Mouse (Mus musculus) yolk sac, embryonic 10.5 days (tissue): ENCODE data around the gene Mgrn1.
A peak's percentile ranks its signal among the peaks of the same experiment; 100 is the strongest.

Experiments used
- DNase-seq: peaks from one replicate; pipeline ENCODE4 v3.0.0-alpha.2; 2017; ENCODE audit warnings: low spot score

The Mgrn1 gene

DNA sequence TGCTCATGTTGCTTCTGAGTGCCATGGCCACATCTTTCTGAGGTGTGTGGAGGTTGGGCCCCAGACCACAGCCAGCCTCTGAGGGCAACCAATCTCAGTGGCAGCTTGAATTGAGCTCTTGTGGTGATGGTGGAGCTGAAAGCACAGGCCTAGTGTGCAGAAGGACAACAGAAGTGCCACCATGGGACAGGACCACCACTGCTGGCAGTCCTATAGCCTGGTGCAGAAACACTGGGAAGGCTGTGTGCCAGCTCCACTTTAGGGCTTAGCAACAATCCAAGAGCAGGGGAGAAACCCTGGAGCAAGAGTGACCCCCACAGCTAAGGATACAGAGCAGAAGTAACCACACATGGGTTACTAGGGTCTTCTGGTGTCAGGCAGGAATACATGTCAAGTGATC, 55.0 kb downstream of the Mgrn1 start:
- DNase-seq, result no peak

DNA sequence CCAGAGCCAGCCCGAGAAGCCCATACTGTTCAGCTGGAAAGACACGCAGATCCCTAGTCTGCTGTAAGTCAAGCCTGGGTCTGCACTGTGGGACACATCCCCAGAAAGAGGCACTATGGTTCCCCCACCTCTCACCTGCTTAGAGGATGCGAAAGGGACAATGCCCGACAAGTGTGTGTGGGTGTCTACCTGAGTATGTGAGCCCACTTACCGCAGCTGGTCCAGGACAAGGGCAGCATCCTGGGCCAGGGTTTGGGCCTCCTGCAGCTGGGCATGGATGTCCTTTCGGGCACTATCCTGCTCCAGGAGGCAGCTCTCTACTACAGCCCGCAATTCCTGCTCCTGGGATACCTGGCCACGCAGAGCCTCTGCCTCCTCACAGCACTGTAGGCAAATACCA, 56.8 kb downstream of the Mgrn1 start:
- no peak for DNase-seq

DNA sequence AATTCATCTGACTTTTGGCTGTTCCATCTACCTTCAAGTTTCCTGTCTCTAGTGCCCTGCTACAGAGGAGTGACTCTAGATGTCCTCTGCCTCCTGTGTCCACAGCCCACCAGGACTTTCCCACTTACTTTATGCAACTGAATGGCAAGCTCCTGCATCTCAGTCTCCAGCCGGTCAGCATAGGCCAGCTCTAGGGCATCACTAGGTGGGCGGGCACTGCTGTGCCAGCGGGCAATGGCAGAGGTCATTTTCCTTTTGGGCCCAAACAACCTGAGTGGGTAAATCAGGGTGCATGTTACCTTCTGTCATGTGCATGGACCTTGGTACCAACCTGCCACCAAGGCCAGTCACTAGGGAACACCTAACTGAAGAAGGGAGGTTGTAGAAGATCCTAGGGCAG, 57.4 kb downstream of the Mgrn1 start:
- DNase-seq, result no peak

DNA sequence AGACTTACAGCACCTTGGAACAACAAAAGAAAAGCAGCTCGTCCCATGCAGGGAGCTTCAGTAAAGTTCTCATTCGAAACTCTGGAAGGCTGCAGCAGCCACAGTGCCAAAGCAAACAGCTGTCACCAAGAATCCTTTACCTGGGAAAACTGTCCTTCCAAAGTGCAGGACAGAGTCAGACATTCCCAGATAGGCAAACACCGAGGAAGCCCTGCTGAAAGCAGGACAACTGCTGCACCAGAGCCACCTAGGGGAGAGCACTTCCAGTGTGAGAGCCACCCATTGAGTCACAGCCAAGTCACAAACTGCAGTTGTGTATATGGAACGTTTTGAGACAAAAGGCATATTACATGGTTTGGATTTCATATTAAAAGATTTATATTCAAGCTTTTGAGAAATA, 59.4 kb downstream of the Mgrn1 start:
- peak; percentile 62 for DNase-seq

DNA sequence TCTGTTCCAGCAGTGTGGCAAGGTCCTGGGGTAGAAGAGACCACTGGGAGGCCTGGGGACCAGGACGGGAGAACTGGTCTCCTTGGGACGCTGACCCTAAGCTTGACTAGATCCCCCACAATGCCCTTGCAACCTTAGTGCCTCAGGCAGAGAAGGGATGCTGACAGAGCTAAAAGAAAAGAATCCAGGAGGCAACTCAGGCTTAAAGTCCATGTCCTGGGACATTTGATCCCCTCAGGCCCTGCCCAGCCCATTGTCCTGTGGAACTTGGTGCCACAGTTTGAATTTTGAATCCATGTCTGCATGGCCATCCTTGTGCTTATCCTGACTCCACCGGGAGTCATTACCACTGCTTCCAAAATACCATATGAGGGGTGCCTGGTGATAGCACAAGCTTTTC, 60.1 kb downstream of the Mgrn1 start:
- peak; percentile 72 for DNase-seq

DNA sequence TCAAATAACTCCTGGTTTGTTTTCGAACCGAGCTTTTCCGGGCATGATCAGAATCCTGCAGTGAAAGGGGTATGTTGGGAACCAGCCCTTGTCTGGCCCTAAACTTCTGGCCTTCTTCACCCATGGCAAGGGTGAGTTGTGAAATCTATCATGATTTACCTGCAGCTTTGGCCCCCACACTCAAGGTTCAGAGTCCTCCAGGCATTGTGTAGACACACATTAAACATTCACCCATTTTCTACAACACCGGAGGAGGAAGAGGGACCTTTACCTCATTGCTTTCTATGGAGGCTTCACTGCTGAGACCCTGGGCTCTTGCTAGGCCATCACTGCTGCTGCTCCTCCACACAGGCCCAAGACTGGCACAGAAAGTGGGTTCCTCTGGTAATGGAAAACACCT, 61.3 kb downstream of the Mgrn1 start:
- DNase-seq, result peak; percentile 63

DNA sequence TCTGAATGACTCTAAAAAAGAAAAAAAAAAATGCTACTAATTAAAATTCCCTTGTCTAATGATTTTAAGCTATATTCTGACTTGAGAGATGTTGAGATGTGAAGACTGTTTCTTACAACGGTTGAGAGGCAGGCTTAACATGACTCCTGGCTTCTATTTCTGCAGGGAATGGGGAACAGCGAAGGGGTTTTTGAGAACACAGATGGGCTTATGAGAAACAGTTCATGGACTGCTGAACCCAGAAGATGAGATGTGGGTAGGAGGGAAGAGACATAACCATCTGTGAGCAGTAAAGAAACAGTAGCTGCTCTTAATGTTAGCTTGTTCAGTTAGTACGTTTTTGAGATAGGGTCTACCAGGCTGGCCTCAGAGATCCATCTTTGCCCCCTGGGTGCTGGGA, 70.6 kb downstream of the Mgrn1 start:
- no peak for DNase-seq

DNA sequence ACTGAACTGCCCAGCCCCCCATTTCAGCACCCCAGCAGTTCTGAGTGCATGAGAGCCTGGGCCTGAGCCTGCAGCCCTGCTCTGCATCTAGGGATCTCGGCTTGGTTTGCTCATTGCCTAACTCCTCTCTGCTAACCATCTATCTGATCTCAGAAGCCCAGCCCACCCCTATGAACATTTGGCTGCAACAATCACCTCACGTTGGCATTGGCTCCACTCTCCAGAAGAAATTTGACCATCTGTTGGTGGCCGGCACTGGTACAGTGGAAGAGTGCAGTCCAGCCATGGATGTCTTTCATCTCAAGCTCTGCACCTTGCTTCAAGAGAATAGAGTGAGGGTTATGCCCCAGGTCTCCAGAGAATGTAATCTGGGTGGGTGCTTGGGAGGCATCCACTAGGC, 71.4 kb downstream of the Mgrn1 start:
- no peak for DNase-seq

DNA sequence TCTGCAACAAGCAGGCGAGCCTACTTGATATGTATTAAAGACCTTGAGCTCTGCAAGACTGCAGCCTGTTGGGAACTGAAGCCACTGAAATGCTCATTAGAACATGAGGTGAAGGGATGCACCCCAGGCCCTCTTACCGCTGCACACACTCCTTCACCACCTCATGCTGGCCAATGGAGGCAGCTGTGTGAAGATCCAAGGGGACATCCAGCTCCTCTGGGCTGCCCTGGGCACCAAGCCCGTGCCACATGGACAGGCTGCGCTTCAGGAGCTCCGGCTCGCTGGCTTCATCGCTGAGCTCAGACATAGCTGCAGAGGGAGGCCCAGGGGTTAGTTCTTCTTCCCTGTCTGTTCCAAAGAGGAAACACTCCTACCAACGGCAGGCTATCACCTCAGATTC, 74.2 kb downstream of the Mgrn1 start:
- no peak for DNase-seq

DNA sequence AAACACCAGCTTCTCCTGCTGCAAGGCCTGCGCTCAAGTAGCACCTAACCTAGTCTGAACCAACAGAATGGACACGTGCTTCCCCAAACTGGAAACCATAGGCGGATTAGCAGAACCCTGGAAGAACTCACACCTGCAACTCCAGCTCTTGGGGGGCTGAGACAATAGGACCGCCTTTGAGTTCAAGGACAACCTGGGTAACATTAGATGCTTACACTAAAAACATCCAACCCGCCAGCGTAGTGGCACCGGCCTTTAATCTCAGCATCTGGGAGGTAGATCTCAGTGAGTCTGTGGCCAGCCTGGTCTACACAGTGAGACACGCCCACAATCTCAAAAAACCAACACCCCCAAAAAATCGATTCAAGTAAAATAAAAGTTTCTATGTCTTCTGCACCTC, 77.3 kb downstream of the Mgrn1 start:
- DNase-seq, result no peak

DNA sequence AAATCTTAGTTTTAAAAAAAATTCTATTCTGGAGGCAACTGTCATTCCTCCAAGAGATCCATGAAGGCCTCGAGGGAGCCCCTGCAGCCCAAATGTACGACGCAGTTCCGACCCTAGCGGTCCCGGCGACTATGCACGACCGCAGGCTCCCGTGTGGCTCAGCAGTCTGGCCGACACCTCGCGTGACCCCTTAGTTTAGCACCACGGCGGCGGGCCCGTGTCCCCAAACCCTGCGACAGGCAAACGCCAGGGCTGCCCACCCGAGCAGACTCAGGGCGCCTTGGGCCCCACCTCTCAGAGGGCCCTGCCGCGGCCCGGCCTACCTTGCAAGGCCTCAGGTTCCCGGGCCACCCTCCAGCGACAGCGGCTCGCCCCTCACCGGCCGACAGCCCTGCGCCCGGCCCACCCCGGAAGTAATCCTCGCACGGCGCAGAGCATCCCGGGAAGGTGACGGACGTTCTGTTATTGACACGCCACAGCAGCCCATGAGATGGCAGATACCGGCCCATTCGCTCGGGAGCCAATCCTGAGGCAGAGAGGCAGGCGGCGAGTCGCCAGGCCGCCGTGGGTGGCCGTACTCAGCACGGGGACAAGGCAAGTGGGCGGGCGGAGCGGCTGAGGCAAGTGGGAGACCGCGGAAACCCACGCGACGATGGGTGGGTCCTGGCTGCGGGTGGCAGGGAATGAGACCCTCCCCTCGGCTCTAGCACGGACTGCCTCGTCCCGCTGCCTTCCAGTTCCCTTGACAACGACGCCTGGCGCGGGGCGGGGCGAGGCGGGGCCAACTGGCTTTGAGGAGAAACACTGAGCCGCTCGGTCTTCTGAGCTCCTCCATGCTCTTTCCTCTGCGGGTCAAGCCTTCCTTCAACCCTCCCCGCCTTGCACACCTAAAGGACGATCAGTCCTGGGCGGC, 78.0 kb downstream of the Mgrn1 start, which contains the start of gene Anks3:
Gene Anks3 (minus strand): TSS at position 409 of the 913 bp plus-strand sequence.
- DNase-seq, result peak; percentile 96

DNA sequence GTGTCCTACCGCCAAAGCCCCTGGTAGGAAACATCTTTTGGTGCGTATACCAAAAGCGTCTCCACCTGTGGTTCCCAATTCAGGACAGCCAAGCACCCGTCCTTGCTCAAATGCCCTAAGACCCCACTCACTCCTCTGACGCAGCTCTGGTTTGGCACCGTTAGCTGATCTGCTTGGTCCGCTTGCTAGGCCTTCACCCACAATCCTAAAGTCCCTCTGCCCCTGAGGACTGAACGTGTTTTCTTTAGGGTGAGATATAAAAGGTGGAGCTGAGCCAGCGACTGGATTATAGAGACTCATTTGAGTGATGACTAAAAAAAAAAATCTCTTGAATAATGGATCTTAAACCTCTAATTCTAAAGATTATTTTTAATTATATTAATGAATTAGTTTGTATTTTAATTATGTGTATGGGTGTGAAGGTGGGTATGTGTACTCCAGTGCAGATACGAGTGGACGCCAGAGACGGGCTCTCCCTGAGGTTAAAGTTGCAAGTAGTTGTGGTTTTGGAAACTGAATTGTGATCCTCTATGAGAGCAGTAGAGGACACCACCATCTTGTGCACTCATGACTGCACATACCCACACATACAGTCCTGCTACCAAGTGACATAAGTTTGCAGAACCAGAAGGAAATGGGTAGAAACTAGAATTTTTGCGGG, 78.8 kb downstream of the Mgrn1 start:
- no peak for DNase-seq

DNA sequence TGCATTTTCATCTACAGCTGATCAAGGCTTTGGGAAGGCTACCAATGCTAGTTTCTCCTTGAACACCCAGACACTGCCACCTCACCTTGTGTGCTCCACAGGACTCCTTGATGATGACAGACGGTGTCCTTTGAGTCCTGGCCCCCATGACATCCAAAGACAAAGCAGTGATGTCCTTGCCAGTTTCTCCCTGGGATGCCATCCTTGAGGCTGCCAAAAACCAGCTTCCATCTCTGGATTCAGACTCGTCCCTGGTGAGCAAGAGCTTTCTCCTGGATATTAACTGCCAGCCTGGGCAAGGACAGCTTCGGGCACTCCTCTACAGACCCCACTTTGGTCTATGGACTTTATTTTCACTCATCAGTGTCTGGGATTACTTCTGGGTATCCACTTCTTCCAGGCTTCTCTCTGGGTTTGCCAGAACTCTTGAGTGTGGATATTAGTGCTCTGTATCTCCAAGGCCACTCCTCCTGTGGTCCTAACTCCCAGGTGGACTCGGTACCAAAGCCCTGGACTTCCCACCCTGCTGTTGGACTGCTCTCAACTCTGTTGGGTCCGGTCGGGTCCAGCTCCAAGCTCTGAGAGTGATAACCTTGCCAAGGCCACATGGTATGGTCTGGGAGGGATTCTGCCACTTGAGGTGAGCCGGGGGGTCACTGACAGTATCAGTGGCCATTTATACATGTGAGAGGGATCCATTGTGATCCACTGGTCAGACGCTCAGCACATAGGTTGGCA, 79.5 kb downstream of the Mgrn1 start:
- DNase-seq, result no peak

DNA sequence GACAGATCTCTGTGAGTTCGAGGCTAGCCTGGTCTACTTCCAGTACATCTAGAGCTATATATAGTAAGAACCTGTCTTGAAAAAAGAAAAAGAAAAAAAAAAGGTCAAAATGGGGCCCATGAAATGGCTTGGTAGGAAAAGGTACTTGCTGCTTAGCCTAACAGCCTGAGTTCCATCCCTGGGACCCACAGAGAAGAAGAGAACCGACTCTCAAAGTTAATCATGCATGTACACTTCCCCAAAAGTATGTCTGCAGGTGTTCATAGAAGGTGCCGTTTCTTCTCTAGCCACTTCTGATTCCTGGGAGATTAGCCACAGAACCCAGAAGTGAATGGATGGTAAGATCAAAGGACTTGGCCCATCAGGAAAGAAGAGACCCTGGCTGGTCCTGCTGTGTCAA, 82.4 kb downstream of the Mgrn1 start:
- no peak for DNase-seq

DNA sequence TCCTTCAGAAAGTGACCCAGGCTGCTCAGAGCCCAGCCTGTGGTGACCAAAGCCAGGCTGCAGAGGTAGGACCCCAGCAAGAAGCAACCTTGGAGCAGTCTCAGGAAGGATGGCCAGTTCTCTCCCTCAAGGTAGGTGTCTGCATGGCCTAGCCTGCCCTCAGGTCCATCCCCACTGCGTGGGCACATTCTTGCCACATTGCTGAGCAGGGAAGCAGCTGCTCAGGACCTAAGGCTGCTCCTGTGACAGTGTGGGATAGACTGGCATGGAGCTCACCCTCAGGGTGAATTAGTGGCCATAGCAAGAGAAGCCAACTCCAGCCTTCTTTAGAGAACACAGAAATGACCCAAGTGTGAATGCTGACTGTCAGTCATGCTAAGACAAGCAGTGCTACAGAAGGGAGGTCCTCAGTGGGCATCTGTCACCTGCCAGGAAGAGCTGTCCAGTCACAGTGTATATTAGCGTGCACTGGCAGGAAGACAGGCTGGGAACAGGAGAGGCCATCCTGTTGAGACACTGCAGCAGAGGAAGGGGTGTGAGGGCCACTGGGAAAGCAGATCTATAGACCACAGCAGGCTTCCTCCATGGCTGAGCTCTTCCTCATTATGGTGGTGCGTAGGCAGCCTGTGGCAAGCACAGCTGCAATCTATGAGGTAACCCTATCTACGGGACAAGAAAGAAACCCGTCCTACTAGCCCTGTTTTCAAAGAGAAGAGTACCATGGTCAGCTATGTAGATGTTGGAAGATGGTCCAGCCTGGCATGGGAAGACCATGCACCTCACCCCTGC, 83.2 kb downstream of the Mgrn1 start:
- DNase-seq, result no peak

DNA sequence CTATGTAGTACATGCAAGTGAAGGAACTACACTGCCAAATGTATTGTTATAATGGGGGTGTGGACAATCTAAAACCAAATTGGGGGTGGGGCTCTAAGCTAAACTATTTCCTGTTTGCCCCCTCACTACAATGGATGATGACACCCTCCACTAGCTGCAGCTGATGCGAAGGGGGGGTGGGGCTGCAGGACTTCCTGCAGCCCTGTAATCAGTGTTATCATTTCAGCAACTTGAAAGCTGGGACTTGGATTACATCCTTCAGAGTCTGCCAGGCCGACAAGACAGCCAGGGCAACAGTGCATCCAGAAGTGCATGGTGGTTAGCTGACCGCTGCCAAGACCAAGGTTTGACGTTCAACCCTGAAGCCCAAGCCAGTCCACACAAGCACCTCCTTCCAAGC, 85.6 kb downstream of the Mgrn1 start:
- DNase-seq, result no peak

DNA sequence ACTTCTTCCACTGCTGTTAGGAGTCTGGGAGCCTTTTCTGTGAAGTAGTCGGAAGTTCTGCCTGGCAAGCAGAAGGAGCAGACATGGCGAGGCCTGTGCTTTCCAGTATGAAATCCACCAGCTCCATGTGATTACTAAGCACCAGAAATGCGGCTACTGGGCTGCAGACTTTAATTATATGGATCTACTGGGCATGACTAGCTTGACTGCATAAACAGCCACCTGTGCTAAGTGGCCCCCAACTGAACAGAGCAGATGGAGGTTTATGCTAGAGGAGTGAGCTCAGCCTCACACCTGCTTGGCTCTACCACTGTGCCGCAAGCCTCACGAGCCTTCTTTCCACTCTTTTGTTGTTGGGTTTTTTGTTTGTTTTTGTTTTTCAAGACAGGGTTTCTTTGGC, 88.5 kb downstream of the Mgrn1 start:
- DNase-seq, result no peak

DNA sequence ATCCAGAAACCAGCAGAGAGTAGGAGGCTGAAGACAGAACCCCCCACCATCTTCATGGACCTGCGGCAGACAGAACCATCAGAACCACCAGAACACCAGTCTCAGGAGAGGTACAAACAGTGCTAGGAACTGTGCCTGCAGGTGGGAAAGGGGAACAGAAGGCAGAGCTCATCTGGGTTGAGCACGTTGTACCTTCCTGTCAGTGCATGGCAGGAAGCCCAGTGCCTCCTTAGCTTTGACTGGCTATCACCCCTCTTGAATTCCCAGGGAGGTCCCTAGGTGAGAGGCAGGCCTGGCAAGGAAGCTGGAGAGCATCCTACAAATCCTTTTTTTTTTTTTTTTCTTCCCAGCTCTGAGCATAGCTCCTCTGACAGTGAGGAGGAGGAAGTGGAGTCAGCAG, 90.1 kb downstream of the Mgrn1 start:
- no peak for DNase-seq

DNA sequence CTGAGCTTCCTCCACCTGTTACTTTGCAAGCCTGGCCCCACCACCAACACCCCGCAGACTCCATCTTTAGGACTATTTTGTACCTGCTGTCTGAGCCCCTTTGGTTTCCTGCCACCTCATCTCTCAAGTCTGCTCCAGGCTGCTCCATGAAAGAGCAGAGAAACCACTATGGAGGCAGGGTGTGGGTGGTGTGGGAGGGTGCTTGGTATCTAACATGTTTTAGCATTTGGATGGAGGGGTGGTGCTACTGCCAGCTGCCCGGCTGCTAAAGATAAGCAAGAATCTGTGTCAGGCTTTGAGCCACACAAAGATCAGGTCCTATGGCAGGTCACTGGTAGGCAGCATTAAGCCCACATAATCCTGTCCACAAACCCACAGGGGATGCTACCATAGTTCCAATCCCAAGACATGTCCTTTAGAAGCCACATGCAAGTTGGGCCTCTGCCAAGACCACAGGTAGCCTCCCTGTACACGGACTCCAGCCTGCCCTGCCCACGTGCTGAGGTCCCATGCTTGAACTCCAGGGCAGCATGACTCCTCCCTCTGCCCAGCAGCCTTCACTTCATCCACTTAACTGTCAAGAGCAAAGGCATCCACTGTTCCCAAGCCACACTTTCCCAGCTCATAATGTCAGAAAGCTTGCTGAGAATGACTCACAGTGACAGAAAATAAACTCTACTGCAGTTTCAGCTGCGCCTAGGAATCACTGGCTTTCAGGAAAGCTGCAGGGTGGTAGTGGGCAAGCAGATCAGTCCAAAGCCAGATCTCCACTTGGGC, 92.4 kb downstream of the Mgrn1 start:
- no peak for DNase-seq

DNA sequence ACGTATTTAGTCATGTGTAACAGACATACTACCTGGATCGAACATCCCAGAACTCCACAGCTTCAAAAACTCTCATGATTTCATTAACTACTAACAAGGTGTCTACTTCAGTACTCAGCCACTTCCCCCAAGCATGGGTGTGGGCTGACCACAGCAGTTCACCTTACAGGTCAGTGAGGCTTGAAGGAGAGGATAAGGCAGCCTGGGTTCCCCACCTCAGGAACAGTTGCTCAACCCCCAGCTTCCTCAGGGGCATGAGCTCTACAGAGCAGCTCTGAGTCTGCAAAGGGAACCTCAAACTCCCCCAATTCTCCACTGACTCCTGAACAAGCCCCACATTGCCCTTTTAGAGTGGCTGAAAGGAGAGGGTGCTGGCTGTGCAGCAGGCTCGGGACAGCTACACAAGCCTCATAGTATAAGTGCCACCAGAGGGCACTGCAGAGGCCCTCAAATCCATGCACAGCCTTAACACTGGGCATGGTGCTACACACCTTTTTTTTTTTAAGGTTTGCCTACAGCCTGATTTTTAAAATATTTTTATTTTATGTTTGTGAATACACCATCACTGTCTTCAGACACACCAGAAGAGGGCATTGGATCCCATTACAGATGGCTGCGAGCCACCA, 93.8 kb downstream of the Mgrn1 start:
- DNase-seq, result no peak

DNA sequence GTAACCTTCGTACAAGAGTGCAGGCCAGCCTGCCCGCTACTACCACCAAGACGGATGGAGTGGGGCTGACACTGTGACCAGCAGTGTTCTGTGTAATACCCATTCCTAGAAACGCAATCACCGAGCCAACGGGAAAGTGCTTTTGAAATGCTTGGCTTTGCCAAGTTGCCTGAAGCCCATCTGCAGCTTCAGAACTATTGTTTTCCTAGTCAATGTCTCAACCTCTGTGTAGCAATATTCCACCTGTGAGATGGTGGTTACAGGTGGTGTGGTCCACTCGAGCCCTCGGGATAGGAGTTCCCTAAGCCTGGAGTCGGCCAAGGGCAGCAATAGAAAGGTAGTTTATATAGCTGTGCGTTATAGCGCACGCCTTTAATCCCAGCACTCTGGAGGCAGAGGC, 98.7 kb downstream of the Mgrn1 start:
- no peak for DNase-seq
